Mouse (Mus musculus) stomach, embryonic 15.5 days (tissue): ENCODE data around the gene Hist2h2bb. TPM values are rescaled to one million over a fixed set of nuclear protein-coding genes. Genes with fewer than 3 reads are reported as not detected.
"Not testable (repeated sequence)": the region's sequence is repeated elsewhere in the genome, so short reads cannot be mapped to it uniquely, and the experiment has no call there.

Experiments
- ATAC-seq: fragments of 200-750 bp; cut with Nextera tagmentation; 2 replicates; pipeline ENCODE4 v1.8.0; 2017; ENCODE audit warnings: low read depth, moderate number of reproducible peaks, moderate TSS enrichment; ENCODE audit not compliant: insufficient read depth, low FRiP score
- H3K27ac ChIP-seq: fragments of 300-500 bp; sonication (generic); 2 replicates; pipeline ENCODE4 v1.5.1; 2015; ENCODE audit warnings: mild to moderate bottlenecking, inconsistent platforms
- H3K27me3 ChIP-seq: fragments of 300-500 bp; sonication (generic); replicated peaks from 2 replicates; pipeline ENCODE4 v1.6.1; 2015; ENCODE audit warnings: inconsistent platforms
- H3K36me3 ChIP-seq: fragments of 300-500 bp; sonication (generic); 2 replicates; pipeline ENCODE4 v1.6.1; 2015; ENCODE audit warnings: inconsistent platforms
- H3K4me1 ChIP-seq: fragments of 300-500 bp; sonication (generic); 2 replicates; pipeline ENCODE4 v1.6.1; 2015; ENCODE audit warnings: inconsistent platforms
- H3K4me2 ChIP-seq: fragments of 300-500 bp; sonication (generic); 2 replicates; pipeline ENCODE4 v1.6.1; 2015; ENCODE audit warnings: mild to moderate bottlenecking, inconsistent platforms
- H3K4me3 ChIP-seq: fragments of 300-500 bp; sonication (generic); replicated peaks from 2 replicates; pipeline ENCODE4 v1.5.1; 2015; ENCODE audit warnings: inconsistent platforms
- H3K9ac ChIP-seq: fragments of 300-500 bp; sonication (generic); 2 replicates; pipeline ENCODE4 v1.6.1; 2015; ENCODE audit warnings: inconsistent platforms
- H3K9me3 ChIP-seq: fragments of 300-500 bp; sonication (generic); 2 replicates; pipeline ENCODE4 v1.6.1; 2016; ENCODE audit warnings: inconsistent platforms
- WGBS: fragments of 180-500 bp; shearing (Covaris S2); methylation state at CpG from one replicate; pipeline ENCODE4 v1.1.7; 2015; 5-methylcytosine and 5-hydroxymethylcytosine counted together
- polyA plus RNA-seq: library from polyadenylated mRNA; unstranded; fragments of >200 nt; fragmentation: Nextera tagmentation; extraction: Ambion mirVana; gene quantifications from 2 replicates; pipeline ENCODE4 v1.2.1, GENCODE M21; 2015

The Hist2h2bb gene
- 8.2 and 11.2 TPM in 2 replicates for polyA plus RNA-seq

DNA sequence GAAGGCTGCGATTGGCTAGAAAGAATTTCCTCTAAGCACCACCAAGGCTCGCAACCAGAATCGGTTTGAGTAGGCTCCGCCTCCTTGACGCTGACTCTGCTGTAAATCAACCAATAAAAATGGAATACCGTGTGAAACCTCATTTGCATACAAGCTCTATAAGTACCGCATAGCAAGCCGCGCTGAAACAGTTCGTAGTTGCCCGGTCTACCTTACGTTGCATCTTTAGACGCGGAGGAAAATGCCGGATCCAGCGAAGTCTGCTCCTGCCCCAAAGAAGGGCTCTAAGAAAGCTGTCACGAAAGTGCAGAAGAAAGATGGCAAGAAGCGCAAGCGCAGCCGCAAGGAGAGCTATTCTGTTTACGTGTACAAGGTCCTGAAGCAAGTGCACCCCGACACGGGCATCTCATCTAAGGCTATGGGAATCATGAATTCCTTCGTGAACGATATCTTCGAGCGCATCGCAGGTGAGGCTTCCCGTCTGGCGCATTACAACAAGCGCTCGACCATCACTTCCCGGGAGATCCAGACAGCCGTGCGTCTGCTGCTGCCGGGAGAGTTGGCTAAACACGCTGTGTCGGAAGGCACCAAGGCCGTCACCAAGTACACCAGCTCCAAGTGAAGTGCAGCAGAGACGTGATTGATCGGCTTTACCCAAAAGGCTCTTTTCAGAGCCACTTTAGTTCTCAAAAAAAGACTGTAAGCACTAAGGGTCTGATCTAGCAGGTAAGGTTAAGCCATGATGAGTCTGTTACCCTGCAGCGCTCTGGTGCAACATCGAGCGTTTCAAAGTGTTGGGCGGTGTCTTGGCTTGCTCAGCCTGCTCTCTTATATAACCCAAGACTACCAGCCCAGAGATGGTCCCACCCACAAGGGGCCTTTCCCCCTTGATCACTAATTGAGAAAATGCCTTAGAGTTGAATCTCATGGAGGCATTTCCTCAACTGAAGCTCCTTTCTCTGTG is at the start of gene Hist2h2bb:
Gene Hist2h2bb (plus strand): TSS at position 242 of the 964 bp plus-strand sequence.
- peak within 1 kb of the TSS; percentile 42 for H3K9ac ChIP-seq
- H3K36me3 ChIP-seq, result no peaks in the 10 kb centered on the region
- H3K4me1 ChIP-seq, result peaks cover 3% of the 10 kb centered on the region; the same call in 1 of the 2 replicates
- no peaks in the 10 kb centered on the region for H3K27me3 ChIP-seq
- peak within 1 kb of the TSS; percentile 54 for H3K4me3 ChIP-seq
- peak within 1 kb of the TSS; percentile 65 for H3K4me2 ChIP-seq
- peak; percentile 94 for ATAC-seq
- under 1% methylated on average over 45 of the region's 45 CpGs for WGBS
- H3K9me3 ChIP-seq, result no peaks in the 10 kb centered on the region
- peak within 1 kb of the TSS; percentile 98 for H3K27ac ChIP-seq

DNA sequence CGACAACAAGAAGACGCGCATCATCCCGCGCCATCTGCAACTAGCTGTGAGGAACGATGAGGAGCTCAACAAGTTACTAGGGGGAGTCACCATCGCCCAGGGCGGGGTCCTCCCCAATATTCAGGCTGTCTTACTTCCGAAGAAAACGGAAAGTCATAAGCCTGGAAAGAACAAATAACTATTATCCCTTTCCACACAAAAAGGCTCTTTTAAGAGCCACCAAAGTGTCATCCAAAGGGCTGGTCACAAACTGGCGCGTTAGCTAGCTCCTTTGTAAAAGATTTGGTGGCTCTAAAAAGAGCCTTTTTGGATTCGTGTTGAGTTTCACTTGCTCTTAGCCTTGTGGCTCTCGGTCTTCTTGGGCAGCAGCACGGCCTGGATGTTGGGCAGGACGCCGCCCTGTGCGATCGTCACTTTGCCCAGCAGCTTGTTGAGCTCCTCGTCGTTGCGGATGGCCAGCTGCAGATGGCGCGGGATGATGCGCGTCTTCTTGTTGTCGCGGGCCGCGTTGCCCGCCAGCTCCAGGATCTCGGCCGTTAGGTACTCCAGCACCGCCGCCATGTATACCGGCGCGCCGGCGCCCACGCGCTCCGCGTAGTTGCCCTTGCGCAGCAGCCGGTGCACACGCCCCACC is 49.3 kb upstream of the Hist2h2bb start:
- H3K4me3 ChIP-seq, result peak overlapping the region; percentile 64
- H3K4me2 ChIP-seq, result peak overlapping the region; percentile 74
- WGBS, result under 1% methylated on average over 28 of the region's 47 CpGs
- H3K36me3 ChIP-seq, H3K4me1 ChIP-seq, H3K27me3 ChIP-seq, ATAC-seq, H3K9me3 ChIP-seq: not testable (repeated sequence)
- H3K27ac ChIP-seq, result peak overlapping the region; percentile 98
- peak overlapping the region; percentile 85 for H3K9ac ChIP-seq

DNA sequence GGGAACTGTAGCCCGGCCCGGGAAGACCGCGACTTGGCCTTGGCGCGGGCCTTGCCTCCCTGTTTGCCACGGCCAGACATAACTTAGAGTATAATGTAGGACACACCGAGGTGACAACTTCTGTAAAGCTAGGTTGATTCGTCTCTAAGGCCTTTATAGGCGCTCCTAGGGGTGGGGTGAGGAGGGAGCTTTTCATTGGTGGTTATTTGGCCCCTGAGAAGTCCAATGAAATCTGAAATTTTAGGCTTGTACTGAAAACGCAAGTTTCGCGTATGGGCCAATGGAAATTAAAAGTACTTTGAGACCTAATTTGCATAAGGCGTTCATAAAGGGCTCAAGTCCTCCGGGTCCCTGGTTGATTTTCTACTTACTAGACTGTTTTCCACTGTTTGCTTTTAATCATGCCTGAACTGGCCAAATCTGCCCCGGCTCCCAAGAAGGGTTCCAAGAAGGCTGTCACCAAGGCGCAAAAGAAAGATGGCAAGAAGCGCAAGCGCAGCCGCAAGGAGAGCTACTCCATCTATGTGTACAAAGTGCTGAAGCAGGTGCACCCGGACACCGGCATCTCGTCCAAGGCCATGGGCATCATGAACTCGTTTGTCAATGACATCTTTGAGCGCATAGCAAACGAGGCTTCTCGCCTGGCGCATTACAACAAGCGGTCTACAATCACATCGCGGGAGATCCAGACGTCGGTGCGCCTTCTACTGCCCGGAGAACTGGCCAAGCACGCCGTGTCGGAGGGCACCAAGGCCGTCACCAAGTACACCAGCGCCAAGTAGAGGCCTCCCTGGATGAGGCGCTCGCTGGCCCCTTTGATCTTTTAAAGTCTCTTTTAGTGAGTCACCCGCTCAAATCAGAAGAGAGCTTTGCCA is 48.5 kb upstream of the Hist2h2bb start, which contains the start of the genes Hist2h2ac and Hist2h2be:
Gene Hist2h2ac (minus strand): TSS at position 116 of the 875 bp plus-strand sequence.
Gene Hist2h2be (plus strand): TSS at position 355 of the 875 bp plus-strand sequence.
- ATAC-seq, result peak; percentile 94
- H3K4me1 ChIP-seq, result peaks cover 6% of the 10 kb centered on the region; the same call in 1 of the 2 replicates
- under 1% methylated on average over 43 of the region's 43 CpGs for WGBS
- H3K4me3 ChIP-seq, result peak within 1 kb of the TSS; percentile 64
- H3K9ac ChIP-seq, result peak within 1 kb of the TSS; percentile 85
- H3K27ac ChIP-seq, result peak within 1 kb of the TSS; percentile 98
- no peaks in the 10 kb centered on the region for H3K9me3 ChIP-seq
- peak within 1 kb of the TSS; percentile 74 for H3K4me2 ChIP-seq
- H3K27me3 ChIP-seq, result no peaks in the 10 kb centered on the region
- H3K36me3 ChIP-seq, result no peaks in the 10 kb centered on the region

DNA sequence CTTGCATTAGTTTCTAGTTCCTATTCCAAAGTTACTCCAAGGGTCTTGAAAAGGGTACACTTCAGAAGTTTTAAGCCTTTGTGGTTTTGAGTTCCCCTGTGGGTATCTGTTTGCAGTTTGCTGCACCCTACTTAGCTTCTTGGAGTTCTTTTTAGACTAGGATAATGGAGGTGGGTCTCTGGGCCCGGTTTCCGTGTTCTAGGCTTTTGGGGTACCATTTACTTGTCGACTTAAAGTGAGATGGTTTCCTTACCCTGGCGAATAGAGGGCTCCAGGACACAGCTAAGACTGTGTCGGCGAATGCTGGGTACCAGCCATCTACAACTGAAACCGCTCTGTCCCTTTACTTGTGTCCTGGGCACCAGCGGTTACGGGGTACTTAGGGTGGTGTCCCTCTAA is 47.9 kb upstream of the Hist2h2bb start:
- peak overlapping the region; percentile 98 for H3K27ac ChIP-seq
- H3K4me1 ChIP-seq, result peaks cover 6% of the 10 kb centered on the region; the same call in 1 of the 2 replicates
- peak overlapping the region; percentile 64 for H3K4me3 ChIP-seq
- peak overlapping the region; percentile 74 for H3K4me2 ChIP-seq
- no peak for ATAC-seq
- no peaks in the 10 kb centered on the region for H3K36me3 ChIP-seq
- H3K27me3 ChIP-seq, result no peaks in the 10 kb centered on the region
- peak overlapping the region; percentile 46; the same call in 1 of the 2 replicates for H3K9ac ChIP-seq
- no peaks in the 10 kb centered on the region for H3K9me3 ChIP-seq
- 26% methylated on average over 9 of the region's 9 CpGs for WGBS

DNA sequence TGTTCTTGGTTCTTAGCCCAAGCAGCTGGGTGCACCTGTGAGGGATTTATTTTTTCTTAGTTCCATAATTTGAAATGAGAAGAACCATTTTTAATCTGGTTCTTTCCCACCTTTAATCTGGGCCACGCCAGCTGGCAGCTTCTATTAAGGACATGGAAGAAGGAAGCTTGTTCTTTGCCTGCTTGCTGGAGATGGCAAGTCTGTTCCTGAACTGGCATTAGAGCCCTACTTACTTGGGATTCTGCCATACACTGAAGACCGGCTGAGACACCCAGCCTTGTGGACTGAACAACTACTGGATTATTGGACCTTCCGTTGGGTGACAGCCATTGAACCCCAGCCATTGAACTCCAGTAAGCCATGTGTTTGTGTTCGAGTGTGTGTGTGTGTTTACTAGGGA is 46.8 kb upstream of the Hist2h2bb start:
- Histone ChIP-seq H3K4me1 (peaks cover 6% of the 10 kb centered on the region; the same call in 1 of the 2 replicates), H3K9me3 (no peaks in the 10 kb centered on the region), H3K36me3 (no peaks in the 10 kb centered on the region), H3K4me3 (no peak overlapping the region), H3K4me2 (peak overlapping the region; percentile 74), H3K27ac (no peak overlapping the region), H3K27me3 (no peaks in the 10 kb centered on the region), H3K9ac (no peak overlapping the region)
- no peak for ATAC-seq
- WGBS, result 87% methylated on average over 4 of the region's 4 CpGs

DNA sequence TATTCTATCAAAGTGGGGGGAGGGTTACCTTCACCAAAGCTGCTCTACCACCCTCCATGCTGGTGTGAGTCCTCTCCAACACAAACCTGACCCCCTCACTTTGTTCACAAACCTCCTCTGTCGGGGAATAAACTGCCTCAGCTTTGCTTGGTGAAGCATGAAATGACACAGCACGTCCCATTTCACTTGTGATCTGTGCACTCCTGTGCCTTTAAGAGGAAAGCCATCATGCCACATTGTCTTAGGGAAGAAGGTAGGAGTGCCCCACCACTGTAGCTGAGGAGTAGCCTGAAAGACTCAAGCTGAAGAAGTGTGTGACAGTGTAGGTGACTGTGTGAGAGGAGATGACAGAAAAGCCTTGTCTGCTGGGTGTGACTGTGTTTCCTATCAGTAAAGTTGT is 44.1 kb upstream of the Hist2h2bb start:
- no peaks in the 10 kb centered on the region for H3K4me1 ChIP-seq
- no peaks in the 10 kb centered on the region for H3K9me3 ChIP-seq
- no peak for ATAC-seq
- H3K36me3 ChIP-seq, result no peaks in the 10 kb centered on the region
- no peak overlapping the region for H3K4me3 ChIP-seq
- WGBS, result 52% methylated on average over 2 of the region's 2 CpGs
- H3K27me3 ChIP-seq, result no peaks in the 10 kb centered on the region
- H3K9ac ChIP-seq, result no peak overlapping the region
- no peak overlapping the region for H3K4me2 ChIP-seq
- H3K27ac ChIP-seq, result no peak overlapping the region

DNA sequence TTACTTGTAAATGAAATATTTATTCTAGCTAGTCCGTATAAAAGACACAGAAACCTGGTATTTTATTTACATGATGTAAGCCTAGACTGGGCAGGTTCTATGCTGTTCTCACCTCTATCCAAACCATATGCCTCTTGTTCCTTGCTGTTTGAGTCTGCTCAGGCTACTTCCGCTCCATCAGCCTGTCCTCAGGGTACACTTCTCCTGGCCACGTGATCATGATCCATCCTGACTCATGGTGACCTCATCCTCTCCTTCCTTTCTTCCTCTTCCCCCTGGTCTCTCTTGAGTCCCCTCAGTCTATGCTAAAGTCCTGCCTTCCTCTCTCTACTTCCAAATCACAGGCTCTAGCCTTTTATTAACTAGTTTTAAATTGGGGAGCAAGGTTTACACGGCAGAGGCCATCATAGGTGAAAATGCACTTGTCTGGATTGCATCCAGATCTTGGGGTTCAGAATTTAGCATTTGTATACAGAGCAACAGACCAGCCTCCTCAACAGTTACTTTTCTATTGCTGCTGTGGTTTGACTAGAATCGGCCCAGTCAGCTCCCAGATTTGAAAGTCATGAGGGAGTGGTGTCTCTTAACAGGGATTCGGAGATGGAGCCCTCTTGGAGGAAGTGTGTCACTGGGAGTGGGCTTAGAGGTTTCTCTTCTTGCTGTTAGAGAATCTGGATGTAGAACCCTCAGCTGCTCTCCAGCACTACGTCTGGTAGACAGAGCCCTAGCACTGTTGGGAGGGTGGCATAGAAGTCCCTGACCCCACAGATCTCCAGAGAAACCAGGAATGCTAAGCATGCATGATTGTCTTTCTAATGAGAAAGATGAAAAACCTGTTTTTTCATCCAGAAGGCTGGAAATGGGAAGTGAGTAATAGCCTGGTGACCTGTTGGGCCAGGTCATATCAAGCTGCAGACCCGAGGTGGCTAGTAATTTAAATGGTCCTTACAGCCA is 42.6 kb upstream of the Hist2h2bb start:
- Histone ChIP-seq H3K27me3 (no peaks in the 10 kb centered on the region), H3K36me3 (no peaks in the 10 kb centered on the region), H3K9me3 (no peaks in the 10 kb centered on the region), H3K9ac (no peak overlapping the region), H3K4me1 (no peaks in the 10 kb centered on the region), H3K4me3 (no peak overlapping the region), H3K4me2 (no peak overlapping the region), H3K27ac (no peak overlapping the region)
- 52% methylated on average over 8 of the region's 8 CpGs for WGBS
- ATAC-seq, result no peak; the same call in 1 of the 2 replicates

DNA sequence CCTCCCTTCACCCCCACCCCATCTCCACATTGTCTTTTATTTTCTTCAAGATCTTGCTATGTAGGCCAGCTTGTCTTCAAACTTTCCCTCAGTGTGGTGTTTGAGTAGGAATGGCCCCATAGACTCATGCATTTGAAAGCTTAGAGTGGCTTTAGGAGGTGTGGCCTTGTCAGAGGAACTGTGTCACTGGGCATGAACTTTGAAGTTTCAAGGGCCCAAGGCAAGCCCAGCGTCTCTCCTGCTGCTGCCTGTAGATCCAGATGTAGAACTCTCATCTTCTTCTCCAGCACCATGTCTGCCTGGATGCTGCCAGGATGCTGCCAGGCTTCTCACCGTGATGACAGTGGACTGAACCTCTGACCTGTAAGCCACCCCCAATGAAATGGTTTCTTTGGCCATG is 40.7 kb upstream of the Hist2h2bb start:
- Histone ChIP-seq H3K4me2 (no peak overlapping the region), H3K9me3 (no peaks in the 10 kb centered on the region), H3K4me3 (no peak overlapping the region), H3K27ac (no peak overlapping the region), H3K27me3 (no peaks in the 10 kb centered on the region), H3K36me3 (no peaks in the 10 kb centered on the region), H3K9ac (no peak overlapping the region), H3K4me1 (no peaks in the 10 kb centered on the region)
- WGBS, result 62% methylated on average over 2 of the region's 2 CpGs
- no peak for ATAC-seq

DNA sequence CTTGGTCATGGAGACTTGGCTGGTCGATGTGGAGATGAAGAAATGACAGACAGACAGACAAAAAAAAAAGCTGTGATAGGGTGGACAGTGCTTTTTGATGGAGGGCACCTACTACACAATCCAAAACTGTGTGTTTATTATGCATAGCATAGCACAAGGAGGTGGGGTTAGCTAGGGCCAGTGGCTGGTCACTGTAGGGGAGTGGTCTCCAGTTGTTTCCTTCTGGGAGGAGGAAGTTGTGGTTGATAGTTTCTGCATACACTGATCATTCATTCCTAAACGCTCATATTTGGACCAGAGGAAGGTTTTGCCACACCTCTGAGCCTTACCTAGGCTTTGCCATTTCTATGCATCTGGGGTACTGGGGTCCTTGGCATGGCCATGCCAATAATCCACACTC is 39.1 kb upstream of the Hist2h2bb start:
- Histone ChIP-seq H3K4me2 (no peak overlapping the region), H3K4me3 (no peak overlapping the region), H3K9me3 (no peaks in the 10 kb centered on the region), H3K27me3 (no peaks in the 10 kb centered on the region), H3K4me1 (no peaks in the 10 kb centered on the region), H3K9ac (no peak overlapping the region), H3K27ac (no peak overlapping the region), H3K36me3 (no peaks in the 10 kb centered on the region)
- 69% methylated on average over 2 of the region's 2 CpGs for WGBS
- ATAC-seq, result no peak

DNA sequence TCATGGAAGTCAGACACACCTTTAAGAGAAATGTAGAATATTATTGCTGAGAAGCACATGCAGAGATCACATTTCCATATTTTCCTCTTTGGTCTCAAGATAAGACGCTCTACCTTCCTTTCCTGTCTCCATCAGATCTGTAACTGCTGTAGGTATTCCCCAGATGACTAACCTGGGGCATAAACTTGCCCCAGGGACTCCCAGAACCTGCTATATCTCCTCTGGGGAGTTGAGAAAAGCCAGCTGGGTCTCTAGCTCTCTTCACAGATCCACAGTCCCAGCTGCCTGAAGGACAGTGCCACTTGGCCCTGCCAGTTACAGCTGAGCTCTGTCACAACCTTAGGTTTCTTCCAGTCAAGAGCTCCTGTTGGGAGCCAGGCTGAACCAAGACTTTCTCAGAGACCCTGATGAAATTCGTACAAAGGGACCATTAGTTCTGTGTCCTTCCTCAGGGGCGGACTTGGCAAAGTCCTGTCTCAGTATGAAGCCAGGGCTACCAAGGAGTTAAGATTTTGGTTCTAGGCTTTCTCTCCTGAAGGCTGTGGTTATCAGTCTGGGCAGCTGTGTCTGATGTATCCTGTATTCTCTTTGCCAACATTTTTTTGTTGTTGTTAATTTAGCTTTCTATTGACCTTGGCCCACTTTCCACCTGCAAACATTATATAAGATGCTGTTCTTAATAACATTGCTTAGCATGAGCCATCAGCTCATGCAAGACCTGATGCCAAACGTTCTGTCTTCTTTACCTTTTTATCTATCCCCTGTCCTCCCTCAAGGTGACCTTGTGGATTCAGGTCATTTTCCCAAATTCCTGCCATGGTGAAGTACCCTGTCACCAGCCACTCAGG is 38.4 kb upstream of the Hist2h2bb start:
- no peak overlapping the region for H3K4me2 ChIP-seq
- H3K36me3 ChIP-seq, result no peaks in the 10 kb centered on the region
- H3K9ac ChIP-seq, result no peak overlapping the region
- H3K27ac ChIP-seq, result no peak overlapping the region
- WGBS, result 76% methylated on average over 4 of the region's 4 CpGs
- H3K4me3 ChIP-seq, result no peak overlapping the region
- no peaks in the 10 kb centered on the region for H3K9me3 ChIP-seq
- no peaks in the 10 kb centered on the region for H3K4me1 ChIP-seq
- no peaks in the 10 kb centered on the region for H3K27me3 ChIP-seq
- no peak for ATAC-seq
